Mouse (Mus musculus) liver, embryonic 14.5 days (tissue): Measurements from ENCODE around the gene Sema3c.

Source experiments
- CTCF ChIP-seq: IDR thresholded peaks from 2 replicates; pipeline ENCODE4 v1.5.1; 2016; ENCODE audit warnings: antibody characterized with exemption, low read depth, control low read depth
- EP300 ChIP-seq: IDR thresholded peaks from 2 replicates; pipeline ENCODE4 v1.6.1; 2016; ENCODE audit warnings: antibody characterized with exemption, low read depth

DNA sequence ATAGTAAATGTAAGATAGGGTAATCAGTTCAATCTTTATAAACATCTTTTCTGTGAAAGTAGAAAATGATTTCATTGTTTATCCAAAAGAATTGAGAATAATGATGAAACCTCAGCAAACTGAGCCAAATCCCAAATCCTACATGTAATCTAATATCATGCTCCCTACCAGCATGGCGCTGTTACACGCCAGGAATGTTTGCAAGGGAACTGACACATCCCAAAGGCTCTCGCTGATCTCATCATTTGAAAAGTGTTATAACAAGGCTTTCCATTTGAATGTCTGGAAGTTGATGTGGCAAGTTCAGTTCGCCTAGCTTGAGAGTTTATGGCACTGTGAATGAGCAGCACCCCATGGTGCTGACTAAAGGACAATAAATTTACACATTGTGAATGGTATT is 145.9 kb downstream of the Sema3c start:
- TF ChIP-seq EP300 (no peak), CTCF (no peak)
